Mouse (Mus musculus) left cerebral cortex, postnatal 25 days (tissue): Measurements from ENCODE around the gene Ttll6. TPM values are rescaled to one million over a fixed set of nuclear protein-coding genes. Genes with fewer than 3 reads are reported as not detected.
A peak's percentile ranks its signal among the peaks of the same experiment; 100 is the strongest.

Experiments used
- DNase-seq, 2 experiments: peaks; one replicate each; pipeline ENCODE4 v3.0.0; 2022; ENCODE audit warnings: low spot score in 2 of 2, mixed read lengths in 1 of 2
- intact Hi-C: fragments of 180-260 bp; cut with DNase I; formaldehyde crosslinking; loops from one replicate; pipeline ENCODE4 v1.15.1; 2025
- total RNA-seq, 2 experiments: library from RNA; stranded (reverse); gene quantifications; 2 replicates each; pipeline ENCODE4 v1.2.3; 2021

Gene Ttll6
- total RNA-seq, 2 experiments from 2014 or later: not detected

DNA sequence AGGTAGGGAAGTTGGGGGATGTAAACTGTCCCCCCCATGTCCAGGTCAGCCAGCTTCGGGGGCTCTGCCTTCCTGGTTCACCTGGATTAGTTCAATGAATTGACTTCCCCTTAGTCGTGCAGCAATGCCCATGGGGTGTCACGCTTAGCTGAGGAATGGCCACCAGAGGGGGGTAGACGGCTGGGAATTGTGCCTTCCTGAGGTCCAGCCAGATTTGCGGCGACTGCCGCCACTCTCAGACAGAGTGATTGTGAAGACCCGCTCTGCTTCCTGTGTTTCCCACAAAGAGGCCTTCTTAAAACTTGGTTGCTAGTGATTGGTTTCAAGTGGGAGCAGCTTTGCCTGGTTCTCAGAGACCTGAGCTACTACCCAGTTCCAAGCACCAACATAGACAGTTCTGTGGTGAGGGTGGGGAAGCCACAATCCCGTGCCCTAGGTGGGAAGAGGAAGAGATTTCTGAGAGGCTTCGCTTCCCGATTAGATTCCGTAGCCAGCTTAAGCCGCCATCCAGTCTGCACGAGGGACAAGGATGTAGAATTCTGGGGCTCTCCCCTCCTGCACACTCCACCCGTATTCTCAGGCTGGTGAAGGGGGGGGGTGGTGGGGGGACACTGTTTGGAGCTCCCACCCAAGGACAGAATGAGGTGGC, 12.2 kb downstream of the Ttll6 start:
- intact Hi-C loops: loop anchor here (1.0 kb wide), 1 partner anchor 95 kb away; no protein-coding TSS in a partner anchor
- DNase-seq: peak; percentile 49 to 62

DNA sequence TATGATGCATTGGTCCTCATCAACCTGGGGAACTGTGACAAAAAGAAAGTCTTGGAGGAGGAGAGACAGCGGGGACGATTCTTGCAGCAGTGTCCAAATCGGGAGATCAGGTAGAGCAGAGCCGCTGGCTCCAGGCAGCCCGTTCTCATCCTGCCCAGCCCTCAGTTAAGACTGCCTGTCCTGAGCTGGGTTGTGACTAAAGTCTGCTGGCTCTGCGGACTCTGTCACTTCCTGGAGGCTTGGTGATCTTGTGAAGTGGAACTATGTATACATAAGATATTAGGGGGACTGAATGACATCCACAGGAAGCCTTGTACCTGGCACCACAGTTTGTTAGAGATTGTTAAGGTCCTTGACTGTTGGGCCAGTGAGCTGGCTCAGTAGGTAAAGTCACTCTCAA, 13.9 kb downstream of the Ttll6 start:
- intact Hi-C loops: no loop called here
- no peak for DNase-seq

DNA sequence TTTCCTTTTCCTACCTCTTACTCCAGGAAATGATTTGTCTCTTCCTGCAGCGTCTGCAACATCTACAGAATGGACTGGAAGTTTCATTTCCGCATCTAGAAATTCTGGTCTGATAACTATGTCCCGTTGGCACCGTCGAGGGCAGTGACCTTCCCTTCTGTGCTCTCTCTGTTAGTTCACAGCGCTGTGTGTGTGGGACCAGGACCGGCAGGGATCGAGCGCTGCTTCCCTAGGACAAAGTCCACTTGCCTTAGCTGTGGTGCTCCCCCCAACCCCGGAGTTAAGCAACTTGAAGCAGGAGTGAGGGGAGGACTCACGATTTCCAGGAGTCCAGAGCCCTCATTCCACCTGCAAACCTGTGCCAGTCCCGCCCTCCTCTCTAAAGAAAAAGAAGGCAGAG, 31.2 kb downstream of the Ttll6 start:
- DNase-seq: no peak
- intact Hi-C loops: no loop called here

DNA sequence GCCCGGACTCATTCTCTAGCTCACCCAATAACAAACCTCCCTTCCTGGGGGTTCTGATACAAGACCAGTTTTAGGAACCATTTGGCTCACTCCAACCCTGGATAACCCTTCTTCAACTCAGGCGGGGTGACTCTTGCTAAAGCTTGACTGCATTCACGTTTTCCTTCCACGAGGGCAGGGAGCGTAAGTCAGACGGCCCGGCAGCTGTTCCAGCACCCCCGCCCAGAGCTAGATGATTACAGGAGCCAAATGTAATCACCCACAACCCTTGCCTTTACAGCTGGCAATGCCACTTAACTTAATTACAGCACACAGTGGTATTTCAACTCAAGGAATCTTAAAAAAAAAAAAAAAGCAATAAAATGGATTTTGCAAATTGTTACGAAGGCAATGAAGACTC, 34.5 kb downstream of the Ttll6 start:
- intact Hi-C loops: no loop called here

DNA sequence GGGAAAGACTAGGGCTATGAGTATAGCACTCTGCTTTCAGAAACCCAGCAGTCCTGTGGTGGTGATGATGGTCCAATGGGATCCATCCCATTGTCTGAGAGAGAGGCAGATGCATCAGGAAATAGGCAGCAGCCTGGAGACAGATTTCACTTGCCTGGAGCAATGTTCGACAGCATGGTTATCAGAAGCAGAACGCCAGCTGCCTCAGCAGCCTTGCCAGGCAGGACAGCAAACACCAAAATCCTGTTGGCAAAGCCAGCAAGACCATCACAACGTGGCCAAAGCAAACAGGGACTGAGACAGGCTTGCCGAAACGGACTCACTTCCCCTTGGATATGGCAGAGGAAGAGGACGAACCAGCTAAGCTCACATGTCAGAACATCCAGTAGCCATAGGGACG, 35.4 kb downstream of the Ttll6 start:
- DNase-seq: no peak
- intact Hi-C loops: no loop called here

More for the DNA sequence above, 34.5 kb downstream of the Ttll6 start:
- no peak for DNase-seq

DNA sequence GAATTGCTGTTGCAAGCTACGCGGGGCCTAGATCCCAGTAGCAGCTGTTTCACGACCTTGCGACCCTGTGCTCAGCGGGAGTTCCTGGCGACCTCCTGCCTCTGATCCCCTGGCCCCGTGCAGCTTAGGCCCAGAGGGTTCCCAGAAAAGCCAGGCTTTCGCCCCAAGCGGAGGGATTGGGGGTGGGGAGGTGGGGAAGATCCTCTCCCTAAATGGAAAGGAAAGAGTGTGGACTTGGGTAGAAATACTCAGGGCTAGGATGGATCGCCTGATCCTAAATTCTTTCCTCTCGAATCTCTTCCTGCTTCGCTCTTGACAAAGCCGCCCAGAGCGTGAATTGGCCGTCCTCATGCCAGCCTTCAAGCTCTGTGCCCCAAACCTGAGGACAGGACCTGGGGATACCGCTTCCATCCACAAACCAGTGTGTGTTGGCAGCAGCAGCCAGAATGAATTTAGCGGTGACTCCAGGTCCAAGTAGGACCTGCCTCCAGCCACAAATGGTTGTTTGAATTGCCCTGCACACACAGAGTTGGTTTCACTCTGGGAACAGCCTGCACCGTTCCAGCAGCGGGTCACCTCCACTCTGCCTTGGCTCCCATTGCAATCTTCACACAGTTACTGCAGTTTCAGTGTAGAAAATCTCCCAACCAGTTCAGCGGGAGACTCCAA, 37.3 kb downstream of the Ttll6 start:
- DNase-seq: no peak
- intact Hi-C loops: loop anchor here (10.0 kb wide), 1 partner anchor 154 kb away; the partner anchor contains the start of gene Hoxb3

DNA sequence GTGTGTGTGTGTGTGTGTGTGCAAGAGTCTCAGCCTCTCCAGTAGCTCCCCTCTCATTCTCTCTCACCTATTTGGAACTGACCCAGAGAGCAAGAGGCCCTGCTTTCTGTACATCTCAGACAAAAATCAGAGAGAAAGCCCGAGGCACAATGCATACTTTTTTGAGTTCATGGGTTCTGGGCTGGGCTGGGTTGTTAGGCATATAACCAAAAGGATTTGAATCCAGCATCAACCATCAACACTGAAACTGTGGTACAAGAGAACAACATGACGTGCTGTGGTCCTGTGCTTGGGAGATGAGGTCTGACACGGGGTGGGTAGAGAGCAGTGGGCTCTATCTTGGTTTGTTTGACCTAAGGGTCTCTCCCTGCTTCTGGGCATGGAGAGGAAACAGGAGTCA, 38.0 kb downstream of the Ttll6 start:
- no peak for DNase-seq
- intact Hi-C loops: loop anchor here (10.0 kb wide), 1 partner anchor 153 kb away; the partner anchor contains the start of gene Hoxb3

DNA sequence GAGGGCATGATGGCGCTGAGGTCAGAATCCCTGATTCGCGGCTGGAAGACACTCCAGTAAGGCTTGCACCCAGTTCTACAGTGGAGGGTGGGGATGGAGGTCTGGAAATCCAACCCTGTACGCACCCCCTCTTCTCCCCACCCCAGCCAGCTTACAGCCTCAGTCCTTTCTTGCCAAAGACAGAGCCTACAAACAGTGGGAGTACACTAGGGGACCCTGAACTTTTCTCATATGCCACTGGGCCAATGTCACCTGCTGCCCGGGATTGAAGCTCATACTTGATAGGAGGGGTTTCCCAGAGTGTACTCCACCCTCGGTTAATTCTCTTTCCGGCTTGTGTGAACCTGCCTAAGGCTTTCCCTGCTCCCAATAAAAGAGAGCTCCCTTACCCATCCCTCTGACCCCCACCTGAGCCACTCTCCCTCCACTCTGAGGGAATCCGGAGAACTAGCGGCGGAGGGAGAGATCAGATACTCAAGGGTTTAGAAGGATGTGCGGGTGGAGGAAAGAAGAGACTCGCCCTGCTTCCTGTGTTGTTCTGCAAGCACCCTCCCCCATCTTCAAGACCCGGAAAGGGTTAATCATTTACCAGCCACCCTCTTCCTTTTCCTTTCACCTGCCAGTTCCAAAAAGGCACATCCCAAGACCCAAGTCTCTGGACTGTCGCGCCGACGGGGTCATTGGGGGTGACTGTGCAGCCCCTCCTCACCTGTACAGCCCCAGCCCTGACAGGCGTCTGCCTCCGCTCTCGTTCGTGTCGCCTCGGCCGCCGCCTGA, 39.1 kb downstream of the Ttll6 start:
- intact Hi-C loops: loop anchor here (10.0 kb wide), 1 partner anchor 152 kb away; the partner anchor contains the start of gene Hoxb3
- DNase-seq: no peak

DNA sequence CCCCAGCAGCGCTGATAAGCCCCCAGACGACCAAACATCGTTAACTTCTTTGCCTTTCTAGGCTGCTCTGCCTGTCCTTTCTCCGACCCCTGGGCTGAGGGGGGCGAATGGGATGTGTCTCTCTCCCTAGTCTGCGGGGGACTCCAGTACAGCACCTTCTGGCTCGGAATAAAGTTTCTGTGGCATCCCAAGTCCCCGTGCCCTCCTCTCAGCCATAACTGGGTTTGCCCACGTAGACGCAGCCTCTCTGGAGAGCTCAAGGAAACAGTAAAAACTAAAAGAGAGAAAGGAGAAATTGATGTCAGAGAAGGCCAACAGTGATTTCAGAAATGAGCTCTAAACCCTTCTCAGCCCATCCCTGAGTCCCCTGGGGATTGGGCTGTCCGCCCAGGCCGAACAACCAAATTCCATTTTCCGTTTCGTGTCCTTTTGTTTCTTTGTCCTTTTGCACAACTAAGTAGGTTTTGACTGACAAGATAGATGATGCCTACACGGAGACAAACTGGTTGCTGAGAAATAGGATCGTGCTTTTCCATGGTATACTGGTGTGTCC, 39.8 kb downstream of the Ttll6 start:
- no peak for DNase-seq
- intact Hi-C loops: loop anchor here (10.0 kb wide), 1 partner anchor 151 kb away; the partner anchor contains the start of gene Hoxb3

DNA sequence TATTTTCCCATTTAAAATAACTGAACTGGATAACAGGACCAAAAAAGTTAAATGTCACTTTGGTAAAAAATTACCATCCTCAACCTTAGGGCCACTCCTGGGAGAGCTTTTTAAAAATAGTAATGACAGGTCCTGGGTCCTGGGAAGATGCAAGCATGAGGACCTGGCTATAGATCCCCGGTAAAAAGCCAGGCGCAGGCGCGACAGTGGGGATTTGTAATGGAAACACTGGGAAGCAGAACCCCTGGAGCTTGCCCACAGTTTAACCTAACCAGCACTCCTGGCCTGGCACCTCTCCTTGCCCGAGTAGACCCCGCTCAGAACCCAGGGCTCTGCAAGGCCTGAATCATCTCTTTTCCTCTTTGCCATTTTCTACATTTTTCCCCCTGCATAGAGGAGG, 41.3 kb downstream of the Ttll6 start:
- intact Hi-C loops: loop anchor here (5.0 to 10.0 kb wide), 4 partner anchors 82 to 168 kb away; partner anchors contain the start of genes Hoxb3 and Igf2bp1
- DNase-seq: no peak

DNA sequence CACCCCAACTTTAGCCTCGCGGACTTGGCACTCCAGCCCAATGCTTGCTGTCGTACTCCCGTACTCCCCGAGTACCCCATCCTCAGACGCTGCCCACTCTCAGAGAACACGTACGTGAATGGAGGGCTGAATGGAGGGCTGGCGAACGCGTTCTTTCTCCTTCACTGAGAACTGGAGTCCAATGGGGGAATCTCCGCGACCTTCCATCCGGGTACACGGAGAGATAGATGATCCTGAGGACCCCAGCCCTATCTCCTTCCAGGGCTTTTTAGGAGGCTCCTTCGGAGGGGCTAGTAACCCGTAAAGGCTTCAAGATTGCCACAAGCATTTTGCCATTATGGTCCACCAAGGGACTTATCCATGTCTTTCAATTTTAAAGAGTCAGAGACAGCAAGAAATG, 41.9 kb downstream of the Ttll6 start:
- intact Hi-C loops: loop anchor here (5.0 to 10.0 kb wide), 4 partner anchors 82 to 168 kb away; partner anchors contain the start of genes Hoxb3 and Igf2bp1
- no peak for DNase-seq

DNA sequence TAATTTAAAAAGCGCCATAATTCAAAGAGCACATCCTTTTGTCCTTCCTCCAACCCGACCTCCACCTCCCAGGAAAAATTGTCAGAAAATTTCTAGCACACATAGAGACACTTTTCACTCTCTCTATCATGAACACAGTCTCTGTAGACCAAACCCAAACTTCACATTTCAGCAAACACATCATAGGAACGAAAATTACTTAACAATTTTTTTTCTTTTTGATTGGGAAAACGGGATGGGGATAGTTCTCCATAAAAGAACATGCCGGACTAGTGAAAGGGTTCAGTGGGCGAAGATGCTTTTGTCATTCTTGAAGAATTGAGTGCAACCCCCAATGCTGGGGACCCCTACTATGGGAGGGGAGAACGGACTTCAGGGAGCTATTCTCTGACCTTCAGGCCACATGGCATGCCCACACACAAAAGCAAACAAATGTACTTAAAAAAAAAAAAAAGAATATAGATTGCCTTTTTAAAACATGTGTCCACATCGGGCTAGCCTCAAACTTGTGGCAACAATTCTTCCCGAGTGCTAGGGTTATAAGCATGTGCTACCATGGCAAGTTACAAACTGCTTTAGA, 42.5 kb downstream of the Ttll6 start:
- intact Hi-C loops: loop anchor here (5.0 to 10.0 kb wide), 4 partner anchors 81 to 169 kb away; partner anchors contain the start of genes Hoxb3 and Igf2bp1
- no peak for DNase-seq

DNA sequence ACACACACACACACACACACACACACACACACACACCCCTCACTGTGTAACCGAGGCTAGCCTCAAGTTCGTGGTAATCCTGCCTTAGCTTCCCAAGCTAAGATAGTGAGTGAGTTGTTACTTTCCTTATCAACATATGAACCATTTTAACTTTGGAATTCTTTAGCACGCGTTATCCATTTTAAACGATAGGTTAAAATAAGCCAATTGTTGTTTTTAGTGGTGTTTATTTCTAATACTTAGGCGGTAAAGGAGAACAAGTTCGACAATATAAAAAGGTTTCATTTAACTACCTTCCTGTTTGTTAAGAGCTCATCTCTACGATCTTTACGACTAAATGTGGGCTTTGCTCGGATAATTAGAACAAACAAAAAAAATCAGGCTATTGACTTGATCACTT, 43.3 kb downstream of the Ttll6 start:
- intact Hi-C loops: loop anchor here (5.0 to 10.0 kb wide), 4 partner anchors 80 to 170 kb away; partner anchors contain the start of genes Hoxb3 and Igf2bp1
- no peak for DNase-seq

DNA sequence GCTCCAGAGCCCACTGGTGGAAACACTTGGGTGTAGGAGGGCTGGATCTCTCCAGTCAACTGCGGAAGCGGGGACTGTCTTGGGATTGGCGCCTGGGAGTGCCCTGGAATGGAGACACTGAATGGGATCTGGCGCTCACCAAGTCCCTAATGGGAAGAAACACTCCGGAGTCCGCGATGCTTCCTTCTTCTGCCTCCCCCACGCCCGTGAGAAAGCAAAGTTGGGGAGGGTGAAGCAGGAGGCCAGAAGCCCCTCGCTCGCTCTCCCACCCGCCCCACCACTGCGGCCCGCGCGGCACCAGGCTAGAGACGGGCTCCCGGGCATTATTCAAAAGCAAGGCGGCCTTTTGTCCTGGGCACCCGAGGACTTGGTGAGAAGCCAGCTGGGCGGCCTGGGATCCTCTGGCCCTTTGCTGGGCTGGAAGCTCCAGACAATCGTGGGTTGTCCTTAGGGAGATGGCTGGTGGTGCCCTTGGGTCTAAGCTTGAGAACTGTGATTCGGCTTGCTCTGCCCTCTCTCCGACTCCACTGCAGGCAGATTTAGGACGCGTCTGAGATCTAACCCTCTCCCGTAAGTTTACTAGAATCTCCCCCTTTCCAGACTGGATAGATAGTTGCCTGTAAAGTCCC, 44.1 kb downstream of the Ttll6 start:
- intact Hi-C loops: loop anchor here (5.0 to 10.0 kb wide), 4 partner anchors 80 to 170 kb away; partner anchors contain the start of genes Hoxb3 and Igf2bp1
- DNase-seq: no peak

DNA sequence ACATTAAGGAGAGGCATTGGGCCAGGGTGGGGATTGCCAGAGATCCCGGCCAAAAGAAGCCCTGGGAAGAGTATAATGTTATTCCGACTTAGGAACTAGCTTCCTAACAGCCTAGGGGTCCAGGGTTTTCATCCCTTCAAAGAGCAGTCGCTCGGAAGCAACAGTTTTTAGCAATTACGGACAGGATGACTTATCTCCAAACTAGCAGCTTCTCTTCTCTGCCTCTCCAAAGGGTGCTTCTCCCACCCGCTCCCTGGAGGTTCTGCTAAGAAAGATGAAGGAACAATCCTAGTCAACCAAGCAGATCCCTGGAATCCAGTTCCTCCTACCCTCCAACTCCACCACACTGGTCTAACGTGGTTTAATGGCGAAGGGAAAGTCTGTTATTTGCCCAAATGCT, 44.8 kb downstream of the Ttll6 start:
- DNase-seq: no peak
- intact Hi-C loops: loop anchor here (5.0 to 10.0 kb wide), 4 partner anchors 79 to 171 kb away; partner anchors contain the start of genes Hoxb3 and Igf2bp1

DNA sequence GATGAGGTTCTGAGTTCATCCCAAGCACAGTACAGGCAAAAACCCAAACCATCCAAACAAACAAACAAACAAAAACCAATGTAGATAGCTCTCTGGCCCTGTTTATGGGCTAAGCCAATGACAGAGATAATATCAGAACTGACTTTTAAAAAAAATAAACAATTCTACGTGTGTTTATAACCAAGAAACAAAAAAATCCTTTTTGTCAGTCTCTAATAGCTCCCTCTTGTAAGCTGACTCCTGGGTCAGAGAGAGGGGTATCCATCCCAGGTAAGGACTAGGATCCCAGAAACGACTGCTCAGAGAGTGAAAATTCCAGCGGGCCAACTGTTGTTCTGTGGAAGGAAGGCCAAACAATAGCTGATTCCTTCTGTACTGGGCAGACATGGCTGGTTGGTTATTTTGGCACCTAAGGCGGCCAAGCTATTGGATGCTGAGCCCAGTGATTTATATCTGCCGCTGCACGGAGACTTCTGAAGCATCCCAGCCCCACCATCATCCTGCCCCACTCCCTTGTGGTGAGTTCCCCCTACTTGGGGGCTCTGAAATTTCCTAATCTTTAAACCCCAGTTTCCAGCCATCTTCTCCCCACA, 45.4 kb downstream of the Ttll6 start:
- intact Hi-C loops: loop anchor here (5.0 to 10.0 kb wide), 4 partner anchors 78 to 172 kb away; partner anchors contain the start of genes Hoxb3 and Igf2bp1
- DNase-seq: no peak

DNA sequence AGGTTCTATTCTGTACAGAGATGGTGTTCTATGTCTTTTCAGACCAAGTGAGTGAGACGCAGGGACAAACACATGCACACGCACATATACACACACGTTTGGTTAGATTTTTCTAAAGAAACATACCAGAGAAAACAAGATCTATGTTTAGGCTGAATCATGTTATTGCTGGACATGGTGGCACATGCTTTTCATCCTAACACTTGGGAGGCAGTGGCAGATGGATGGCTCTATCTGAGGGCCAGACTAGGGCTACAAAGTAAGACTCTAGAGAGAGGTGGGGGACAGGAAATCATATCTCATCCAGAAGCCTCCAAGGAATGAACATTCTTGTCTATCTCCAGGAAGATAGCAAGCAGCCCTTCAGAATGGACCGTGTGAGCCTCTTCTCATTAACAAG, 47.5 kb downstream of the Ttll6 start:
- no peak for DNase-seq
- intact Hi-C loops: no loop called here

DNA sequence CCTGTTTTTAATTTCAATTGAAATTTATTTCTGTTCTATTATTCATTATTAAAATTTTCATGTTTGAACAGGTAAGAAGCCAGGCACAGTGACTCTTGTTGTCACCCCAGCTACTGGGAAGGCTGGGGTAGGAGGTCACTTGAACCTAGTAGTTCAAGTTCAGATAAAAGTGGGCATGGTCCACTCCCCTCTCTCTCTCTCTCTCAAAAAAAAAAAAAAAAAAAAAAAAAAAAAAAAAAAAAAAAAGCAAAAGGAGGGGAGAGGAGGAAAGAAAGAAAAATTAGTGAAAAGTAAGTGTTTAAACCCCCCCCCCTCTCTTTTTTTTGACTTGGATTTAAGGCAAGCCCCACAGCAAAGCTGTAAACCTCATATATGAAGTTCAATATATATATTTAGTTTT, 50.6 kb downstream of the Ttll6 start:
- intact Hi-C loops: no loop called here
- DNase-seq: no peak
